Mouse (Mus musculus) forebrain, embryonic 13.5 days (tissue): ENCODE results near the gene Ahdc1. TPM values are rescaled to one million over a fixed set of nuclear protein-coding genes. Genes with fewer than 3 reads are reported as not detected.

ENCODE experiments used
- ATAC-seq: fragments of 200-750 bp; cut with Nextera tagmentation; 2 replicates; pipeline ENCODE4 v1.8.0; 2017
- H3K27ac ChIP-seq: fragments of 300-500 bp; sonication (generic); 2 replicates; pipeline ENCODE4 v1.5.1; 2015; ENCODE audit warnings: inconsistent platforms, mild to moderate bottlenecking, moderate library complexity
- H3K27me3 ChIP-seq: fragments of 300-500 bp; sonication (generic); 2 replicates; pipeline ENCODE4 v1.6.1; 2015; ENCODE audit warnings: mild to moderate bottlenecking, inconsistent platforms
- H3K36me3 ChIP-seq: fragments of 300-500 bp; sonication (generic); 2 replicates; pipeline ENCODE4 v1.6.1; 2015; ENCODE audit warnings: mild to moderate bottlenecking, inconsistent platforms; ENCODE audit not compliant: poor library complexity, severe bottlenecking
- H3K4me1 ChIP-seq: fragments of 300-500 bp; sonication (generic); 2 replicates; pipeline ENCODE4 v1.6.1; 2015; ENCODE audit warnings: inconsistent platforms
- H3K4me2 ChIP-seq: fragments of 300-500 bp; sonication (generic); 2 replicates; pipeline ENCODE4 v1.6.1; 2015; ENCODE audit warnings: inconsistent platforms, mild to moderate bottlenecking, moderate library complexity
- H3K4me3 ChIP-seq: fragments of 300-500 bp; sonication (generic); 2 replicates; pipeline ENCODE4 v1.5.1; 2015; ENCODE audit warnings: mild to moderate bottlenecking, inconsistent platforms
- H3K9ac ChIP-seq: fragments of 300-500 bp; sonication (generic); 2 replicates; pipeline ENCODE4 v1.6.1; 2015; ENCODE audit warnings: mild to moderate bottlenecking, inconsistent platforms
- H3K9me3 ChIP-seq: fragments of 300-500 bp; sonication (generic); replicated peaks from 2 replicates; pipeline ENCODE4 v1.6.1; 2016; ENCODE audit warnings: inconsistent platforms
- WGBS: fragments of 180-500 bp; shearing (Covaris S2); methylation state at CpG from one replicate; pipeline ENCODE4 v1.1.7; 2015; 5-methylcytosine and 5-hydroxymethylcytosine counted together
- polyA plus RNA-seq: library from polyadenylated mRNA; unstranded; fragments of >200 nt; fragmentation: Nextera tagmentation; extraction: Ambion mirVana; gene quantifications from 2 replicates; pipeline ENCODE4 v1.2.1, GENCODE M21; 2015

Gene Ahdc1
- polyA plus RNA-seq, 1 experiment from 2014 or later: 7.3 TPM

GRCm38 (mm10) chr4:133023636-133024035, 12.6 kb downstream of the Ahdc1 start:
- H3K27ac ChIP-seq: peak overlapping the region; percentile 87
- no peaks in the 10 kb centered on the region for H3K9me3 ChIP-seq
- WGBS: 54% methylated on average over 6 of the region's 6 CpGs
- no peak for ATAC-seq
- H3K36me3 ChIP-seq: peaks cover 3% of the 10 kb centered on the region; the same call in 1 of the 2 replicates
- H3K9ac ChIP-seq: 0 out of 2 replicates have a peak overlapping the region, but pooled peaks have one; percentile 35
- no peaks in the 10 kb centered on the region for H3K27me3 ChIP-seq
- peaks cover 89% of the 10 kb centered on the region for H3K4me1 ChIP-seq
- H3K4me3 ChIP-seq: no peak overlapping the region
- H3K4me2 ChIP-seq: peak overlapping the region; percentile 55; the same call in 1 of the 2 replicates

- H3K4me3 ChIP-seq: no peak overlapping the region
- ATAC-seq: no peak
- H3K27me3 ChIP-seq: no peaks in the 10 kb centered on the region
- H3K9ac ChIP-seq: 0 out of 2 replicates have a peak overlapping the region, but pooled peaks have one; percentile 41
- peaks cover 3% of the 10 kb centered on the region; the same call in 1 of the 2 replicates for H3K36me3 ChIP-seq
- peaks cover 85% of the 10 kb centered on the region for H3K4me1 ChIP-seq
- H3K27ac ChIP-seq: peak overlapping the region; percentile 51
- 40% methylated on average over 3 of the region's 4 CpGs for WGBS
- no peaks in the 10 kb centered on the region for H3K9me3 ChIP-seq
- H3K4me2 ChIP-seq: peak overlapping the region; percentile 8; the same call in 1 of the 2 replicates
Observed at GRCm38 (mm10) chr4:133024404-133024803, 13.3 kb downstream of the Ahdc1 start.

GRCm38 (mm10) chr4:133024969-133025685, 14.1 kb downstream of the Ahdc1 start:
- H3K4me1 ChIP-seq: peaks cover 81% of the 10 kb centered on the region
- WGBS: 20% methylated on average over 10 of the region's 10 CpGs
- H3K9me3 ChIP-seq: no peaks in the 10 kb centered on the region
- H3K4me2 ChIP-seq: peak overlapping the region; percentile 9; the same call in 1 of the 2 replicates
- peak overlapping the region; percentile 41 for H3K9ac ChIP-seq
- H3K4me3 ChIP-seq: no peak overlapping the region
- no peaks in the 10 kb centered on the region for H3K27me3 ChIP-seq
- no peak for ATAC-seq
- H3K27ac ChIP-seq: peak overlapping the region; percentile 51
- peaks cover 3% of the 10 kb centered on the region; the same call in 1 of the 2 replicates for H3K36me3 ChIP-seq

- Histone ChIP-seq H3K9ac (no peak overlapping the region), H3K36me3 (peaks cover 3% of the 10 kb centered on the region; the same call in 1 of the 2 replicates), H3K4me2 (no peak overlapping the region), H3K4me3 (no peak overlapping the region), H3K27ac (peak overlapping the region; percentile 3; the same call in 1 of the 2 replicates), H3K4me1 (peaks cover 70% of the 10 kb centered on the region), H3K27me3 (no peaks in the 10 kb centered on the region), H3K9me3 (no peaks in the 10 kb centered on the region)
- WGBS: 79% methylated on average over 10 of the region's 10 CpGs
- ATAC-seq: no peak
Observed at GRCm38 (mm10) chr4:133026272-133026671, 15.2 kb downstream of the Ahdc1 start.

- no peak overlapping the region for H3K4me2 ChIP-seq
- H3K27ac ChIP-seq: 0 out of 2 replicates have a peak overlapping the region, but pooled peaks have one; percentile 3
- no peaks in the 10 kb centered on the region for H3K9me3 ChIP-seq
- H3K9ac ChIP-seq: no peak overlapping the region
- no peak for ATAC-seq
- no peaks in the 10 kb centered on the region for H3K27me3 ChIP-seq
- peaks cover 4% of the 10 kb centered on the region; the same call in 1 of the 2 replicates for H3K36me3 ChIP-seq
- H3K4me3 ChIP-seq: no peak overlapping the region
- peaks cover 63% of the 10 kb centered on the region for H3K4me1 ChIP-seq
- 6% methylated on average over 2 of the region's 2 CpGs for WGBS
Observed at GRCm38 (mm10) chr4:133026826-133027375, 15.8 kb downstream of the Ahdc1 start.

GRCm38 (mm10) chr4:133027721-133028120, 16.7 kb downstream of the Ahdc1 start:
- Histone ChIP-seq H3K36me3 (peaks cover 5% of the 10 kb centered on the region; the same call in 1 of the 2 replicates), H3K4me2 (no peak overlapping the region), H3K27me3 (no peaks in the 10 kb centered on the region), H3K4me1 (peaks cover 55% of the 10 kb centered on the region), H3K9me3 (no peaks in the 10 kb centered on the region), H3K27ac (no peak overlapping the region), H3K9ac (no peak overlapping the region), H3K4me3 (no peak overlapping the region)
- no peak for ATAC-seq
- 55% methylated on average over 10 of the region's 10 CpGs for WGBS

- Histone ChIP-seq H3K9ac (no peak overlapping the region), H3K9me3 (no peaks in the 10 kb centered on the region), H3K4me3 (no peak overlapping the region), H3K36me3 (peaks cover 5% of the 10 kb centered on the region; the same call in 1 of the 2 replicates), H3K27ac (no peak overlapping the region), H3K27me3 (no peaks in the 10 kb centered on the region), H3K4me2 (no peak overlapping the region), H3K4me1 (peaks cover 51% of the 10 kb centered on the region)
- no peak for ATAC-seq
- WGBS: 90% methylated on average over 6 of the region's 6 CpGs
Observed at GRCm38 (mm10) chr4:133028193-133028592, 17.1 kb downstream of the Ahdc1 start.

- WGBS: 90% methylated on average over 6 of the region's 6 CpGs
- H3K4me2 ChIP-seq: no peak overlapping the region
- H3K27me3 ChIP-seq: no peaks in the 10 kb centered on the region
- no peak overlapping the region for H3K27ac ChIP-seq
- H3K4me3 ChIP-seq: no peak overlapping the region
- no peaks in the 10 kb centered on the region for H3K9me3 ChIP-seq
- no peak overlapping the region for H3K9ac ChIP-seq
- H3K4me1 ChIP-seq: peaks cover 44% of the 10 kb centered on the region
- H3K36me3 ChIP-seq: peaks cover 5% of the 10 kb centered on the region
- no peak for ATAC-seq
Observed at GRCm38 (mm10) chr4:133028875-133029274, 17.8 kb downstream of the Ahdc1 start.

GRCm38 (mm10) chr4:133032410-133033095, 21.5 kb downstream of the Ahdc1 start:
- H3K4me1 ChIP-seq: peaks cover 13% of the 10 kb centered on the region
- 90% methylated on average over 8 of the region's 8 CpGs for WGBS
- no peaks in the 10 kb centered on the region for H3K9me3 ChIP-seq
- H3K27ac ChIP-seq: no peak overlapping the region
- no peak overlapping the region for H3K9ac ChIP-seq
- H3K4me2 ChIP-seq: no peak overlapping the region
- no peak overlapping the region for H3K4me3 ChIP-seq
- H3K36me3 ChIP-seq: peaks cover 7% of the 10 kb centered on the region
- H3K27me3 ChIP-seq: peaks cover 21% of the 10 kb centered on the region
- no peak for ATAC-seq

GRCm38 (mm10) chr4:133034478-133034877, 23.4 kb downstream of the Ahdc1 start:
- no peak overlapping the region for H3K4me3 ChIP-seq
- no peak overlapping the region for H3K27ac ChIP-seq
- H3K4me2 ChIP-seq: no peak overlapping the region
- no peaks in the 10 kb centered on the region for H3K9me3 ChIP-seq
- peaks cover 5% of the 10 kb centered on the region; the same call in 1 of the 2 replicates for H3K36me3 ChIP-seq
- WGBS: 82% methylated on average over 10 of the region's 10 CpGs
- H3K27me3 ChIP-seq: peaks cover 36% of the 10 kb centered on the region
- H3K9ac ChIP-seq: no peak overlapping the region
- H3K4me1 ChIP-seq: peaks cover 29% of the 10 kb centered on the region
- no peak for ATAC-seq

- Histone ChIP-seq H3K9me3 (no peaks in the 10 kb centered on the region), H3K27ac (no peak overlapping the region), H3K27me3 (peaks cover 45% of the 10 kb centered on the region), H3K4me3 (no peak overlapping the region), H3K4me1 (peaks cover 35% of the 10 kb centered on the region), H3K4me2 (no peak overlapping the region), H3K36me3 (peaks cover 5% of the 10 kb centered on the region; the same call in 1 of the 2 replicates), H3K9ac (no peak overlapping the region)
- WGBS: 81% methylated on average over 1 of the region's 1 CpGs
- no peak for ATAC-seq
Observed at GRCm38 (mm10) chr4:133035446-133035845, 24.4 kb downstream of the Ahdc1 start.

GRCm38 (mm10) chr4:133035946-133036345, 24.9 kb downstream of the Ahdc1 start:
- Histone ChIP-seq H3K4me3 (no peak overlapping the region), H3K9ac (no peak overlapping the region), H3K9me3 (no peaks in the 10 kb centered on the region), H3K27ac (no peak overlapping the region), H3K36me3 (peaks cover 5% of the 10 kb centered on the region; the same call in 1 of the 2 replicates), H3K4me1 (peaks cover 39% of the 10 kb centered on the region), H3K4me2 (no peak overlapping the region), H3K27me3 (peaks cover 50% of the 10 kb centered on the region)
- ATAC-seq: no peak
- 78% methylated on average over 3 of the region's 3 CpGs for WGBS
